Mouse (Mus musculus) lung, embryonic 15.5 days (tissue): ENCODE measurements around the gene Lrig1. TPM values are rescaled to one million over a fixed set of nuclear protein-coding genes. Genes with fewer than 3 reads are reported as not detected.

Experiments
- ATAC-seq: fragments of 200-750 bp; cut with Nextera tagmentation; 2 replicates; pipeline ENCODE4 v1.8.0; 2017; ENCODE audit warnings: moderate number of reproducible peaks, borderline replicate concordance; ENCODE audit not compliant: low FRiP score, low TSS enrichment; ENCODE audit errors: extremely low read depth
- H3K27ac ChIP-seq: fragments of 300-500 bp; sonication (generic); 2 replicates; pipeline ENCODE4 v1.5.1; 2015; ENCODE audit warnings: moderate library complexity, mild to moderate bottlenecking, inconsistent platforms
- H3K27me3 ChIP-seq: fragments of 300-500 bp; sonication (generic); 2 replicates; pipeline ENCODE4 v1.6.1; 2015; ENCODE audit warnings: inconsistent platforms
- H3K36me3 ChIP-seq: fragments of 300-500 bp; sonication (generic); 2 replicates; pipeline ENCODE4 v1.6.1; 2015; ENCODE audit warnings: inconsistent platforms
- H3K4me1 ChIP-seq: fragments of 300-500 bp; sonication (generic); 2 replicates; pipeline ENCODE4 v1.6.1; 2015; ENCODE audit warnings: inconsistent platforms
- H3K4me2 ChIP-seq: fragments of 300-500 bp; sonication (generic); 2 replicates; pipeline ENCODE4 v1.6.1; 2015; ENCODE audit warnings: inconsistent platforms, mild to moderate bottlenecking, moderate library complexity
- H3K4me3 ChIP-seq: fragments of 300-500 bp; sonication (generic); 2 replicates; pipeline ENCODE4 v1.5.1; 2015; ENCODE audit warnings: mild to moderate bottlenecking, inconsistent platforms
- H3K9ac ChIP-seq: fragments of 300-500 bp; sonication (generic); 2 replicates; pipeline ENCODE4 v1.6.1; 2015; ENCODE audit warnings: inconsistent platforms
- H3K9me3 ChIP-seq: fragments of 300-500 bp; sonication (generic); 2 replicates; pipeline ENCODE4 v1.6.1; 2016; ENCODE audit warnings: inconsistent platforms
- WGBS: fragments of 180-500 bp; shearing (Covaris S2); methylation state at CpG from one replicate; pipeline ENCODE4 v1.1.7; 2015; 5-methylcytosine and 5-hydroxymethylcytosine counted together
- polyA plus RNA-seq: library from polyadenylated mRNA; unstranded; fragments of >200 nt; fragmentation: Nextera tagmentation; extraction: Ambion mirVana; gene quantifications from 2 replicates; pipeline ENCODE4 v1.2.1, GENCODE M21; 2015

Gene Lrig1
- polyA plus RNA-seq, 1 experiment from 2014 or later = 9.0 TPM

DNA sequence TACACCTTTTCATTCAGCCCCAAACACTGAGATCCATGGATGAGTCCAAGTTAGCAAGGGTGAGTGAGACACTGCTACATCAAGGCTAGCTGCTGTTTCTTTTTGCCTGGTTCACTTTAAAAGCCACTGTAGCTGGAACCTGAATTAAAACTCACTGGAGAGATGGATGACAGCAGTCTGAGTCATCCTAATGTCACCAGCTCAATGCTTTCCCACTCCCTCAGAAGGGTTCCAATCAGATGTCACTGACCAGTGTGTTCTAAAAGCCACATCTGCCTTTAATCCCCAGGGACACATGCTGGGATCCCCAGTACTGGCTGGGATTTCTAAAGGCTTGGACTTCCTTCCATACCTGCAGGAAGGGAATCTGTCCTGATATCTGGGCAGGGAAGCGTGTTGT lies 57.9 kb downstream of the Lrig1 start:
- Histone ChIP-seq H3K27me3 (no peaks in the 10 kb centered on the region), H3K4me1 (peaks cover 34% of the 10 kb centered on the region), H3K9ac (no peak overlapping the region), H3K36me3 (no peaks in the 10 kb centered on the region), H3K27ac (no peak overlapping the region), H3K4me2 (no peak overlapping the region), H3K4me3 (no peak overlapping the region), H3K9me3 (no peaks in the 10 kb centered on the region)
- ATAC-seq = no peak
- 92% methylated on average over 1 of the region's 1 CpGs for WGBS

- H3K9ac ChIP-seq = no peak overlapping the region
- no peak overlapping the region for H3K4me2 ChIP-seq
- 28% methylated on average over 7 of the region's 7 CpGs for WGBS
- no peak for ATAC-seq
- H3K27me3 ChIP-seq = no peaks in the 10 kb centered on the region
- H3K36me3 ChIP-seq = no peaks in the 10 kb centered on the region
- H3K9me3 ChIP-seq = no peaks in the 10 kb centered on the region
- no peak overlapping the region for H3K4me3 ChIP-seq
- H3K27ac ChIP-seq = no peak overlapping the region
- peaks cover 41% of the 10 kb centered on the region for H3K4me1 ChIP-seq
Measured at GRCm38 (mm10) chr6:94640297-94640696, 59.7 kb downstream of the Lrig1 start.

GRCm38 (mm10) chr6:94637024-94637434 lies 62.9 kb downstream of the Lrig1 start:
- Histone ChIP-seq H3K4me1 (peaks cover 44% of the 10 kb centered on the region), H3K9me3 (no peaks in the 10 kb centered on the region), H3K27ac (no peak overlapping the region), H3K4me2 (no peak overlapping the region), H3K4me3 (no peak overlapping the region), H3K9ac (no peak overlapping the region), H3K36me3 (no peaks in the 10 kb centered on the region), H3K27me3 (no peaks in the 10 kb centered on the region)
- peak; percentile 70; the same call in 1 of the 2 replicates for ATAC-seq
- WGBS = 28% methylated on average over 5 of the region's 5 CpGs

- H3K36me3 ChIP-seq = no peaks in the 10 kb centered on the region
- no peaks in the 10 kb centered on the region for H3K9me3 ChIP-seq
- ATAC-seq = no peak
- peaks cover 52% of the 10 kb centered on the region for H3K4me1 ChIP-seq
- no peak overlapping the region for H3K4me2 ChIP-seq
- WGBS = 46% methylated on average over 1 of the region's 1 CpGs
- H3K27ac ChIP-seq = no peak overlapping the region
- no peaks in the 10 kb centered on the region for H3K27me3 ChIP-seq
- H3K9ac ChIP-seq = no peak overlapping the region
- no peak overlapping the region for H3K4me3 ChIP-seq
Measured at GRCm38 (mm10) chr6:94635343-94635742, 64.6 kb downstream of the Lrig1 start.

DNA sequence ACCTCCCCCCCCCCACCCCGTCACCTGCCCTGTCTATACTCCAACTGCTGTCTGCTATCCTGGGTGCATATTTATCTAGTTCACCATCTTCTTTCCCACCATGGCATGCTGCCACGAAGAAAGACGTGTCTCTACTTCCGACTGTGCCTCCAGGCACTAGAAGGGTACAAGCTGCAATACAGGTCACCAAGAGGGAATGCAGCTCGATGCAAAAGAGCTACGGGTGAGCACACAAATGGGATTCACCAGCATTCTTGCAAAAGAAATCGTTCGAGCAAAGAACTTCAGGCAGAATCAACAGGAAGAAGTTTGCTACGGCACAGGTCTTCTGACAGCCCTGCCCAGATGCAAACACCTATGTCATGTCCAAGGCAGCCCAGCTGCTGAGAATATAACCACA lies 65.2 kb downstream of the Lrig1 start:
- Histone ChIP-seq H3K9me3 (no peaks in the 10 kb centered on the region), H3K9ac (no peak overlapping the region), H3K36me3 (no peaks in the 10 kb centered on the region), H3K27me3 (no peaks in the 10 kb centered on the region), H3K4me1 (peaks cover 50% of the 10 kb centered on the region), H3K27ac (no peak overlapping the region), H3K4me3 (no peak overlapping the region), H3K4me2 (no peak overlapping the region)
- no peak for ATAC-seq
- 68% methylated on average over 9 of the region's 9 CpGs for WGBS

- Histone ChIP-seq H3K9ac (no peak overlapping the region), H3K27me3 (no peaks in the 10 kb centered on the region), H3K4me3 (no peak overlapping the region), H3K27ac (no peak overlapping the region), H3K9me3 (no peaks in the 10 kb centered on the region), H3K4me2 (no peak overlapping the region), H3K36me3 (no peaks in the 10 kb centered on the region), H3K4me1 (peaks cover 49% of the 10 kb centered on the region)
- ATAC-seq = no peak
- 80% methylated on average over 4 of the region's 4 CpGs for WGBS
Measured at GRCm38 (mm10) chr6:94634274-94634673, 65.7 kb downstream of the Lrig1 start.

DNA sequence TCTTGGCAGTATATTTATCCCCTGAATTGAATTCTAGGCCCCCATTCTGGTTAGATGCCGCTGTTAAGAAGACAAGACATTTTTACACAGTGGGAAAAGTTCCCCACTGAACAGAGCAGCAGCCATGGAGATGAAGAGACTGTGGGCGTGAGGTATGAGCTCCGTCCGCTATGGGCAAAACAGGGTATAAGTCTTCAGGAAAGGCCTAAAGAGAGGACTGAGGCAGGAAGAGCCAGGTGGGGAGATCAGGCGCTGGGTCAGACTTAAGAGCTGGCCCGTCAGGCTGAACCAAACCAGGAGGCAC lies 68.2 kb downstream of the Lrig1 start:
- 84% methylated on average over 6 of the region's 6 CpGs for WGBS
- no peak overlapping the region for H3K9ac ChIP-seq

GRCm38 (mm10) chr6:94631051-94631778 lies 68.7 kb downstream of the Lrig1 start:
- 63% methylated on average over 7 of the region's 7 CpGs for WGBS
- Histone ChIP-seq H3K4me2 (no peak overlapping the region), H3K27me3 (no peaks in the 10 kb centered on the region), H3K4me3 (no peak overlapping the region), H3K9me3 (no peaks in the 10 kb centered on the region), H3K27ac (peak overlapping the region; percentile 71), H3K9ac (no peak overlapping the region), H3K4me1 (peaks cover 32% of the 10 kb centered on the region), H3K36me3 (0 out of 2 replicates have a peak, but pooled peaks cover 4% of the 10 kb centered on the region)
- ATAC-seq = peak; percentile 68; the same call in 1 of the 2 replicates

More for the DNA sequence above, 68.2 kb downstream of the Lrig1 start:
- Histone ChIP-seq H3K4me1 (peaks cover 37% of the 10 kb centered on the region), H3K4me3 (no peak overlapping the region), H3K27me3 (no peaks in the 10 kb centered on the region), H3K9me3 (no peaks in the 10 kb centered on the region), H3K27ac (peak overlapping the region; percentile 71), H3K36me3 (0 out of 2 replicates have a peak, but pooled peaks cover under 1% of the 10 kb centered on the region), H3K4me2 (no peak overlapping the region)
- ATAC-seq = no peak

DNA sequence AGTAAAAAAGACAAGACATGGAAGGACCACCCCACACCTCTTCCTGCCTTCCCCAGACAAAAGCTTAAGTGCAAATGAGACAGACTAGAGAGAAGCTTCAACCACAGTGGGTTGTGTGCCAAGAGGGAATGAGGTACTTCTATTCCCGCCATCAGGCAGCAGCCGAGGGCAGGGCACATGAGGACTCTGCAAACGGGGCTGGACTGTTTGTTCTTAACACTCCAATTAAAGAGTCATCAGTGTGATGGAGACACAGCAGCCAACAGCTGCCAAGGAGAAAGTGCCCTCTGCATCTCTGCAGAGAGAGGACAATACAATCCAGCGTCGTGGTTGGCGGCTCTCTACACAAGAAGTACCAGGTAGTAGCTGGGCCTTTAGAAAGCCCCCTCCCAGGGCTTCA lies 71.2 kb downstream of the Lrig1 start:
- H3K27ac ChIP-seq = no peak overlapping the region
- H3K9me3 ChIP-seq = no peaks in the 10 kb centered on the region
- no peak overlapping the region for H3K4me3 ChIP-seq
- no peak overlapping the region for H3K4me2 ChIP-seq
- H3K4me1 ChIP-seq = peaks cover 22% of the 10 kb centered on the region
- H3K36me3 ChIP-seq = peaks cover 17% of the 10 kb centered on the region; the same call in 1 of the 2 replicates
- WGBS = 63% methylated on average over 6 of the region's 6 CpGs
- ATAC-seq = no peak
- no peaks in the 10 kb centered on the region for H3K27me3 ChIP-seq
- H3K9ac ChIP-seq = no peak overlapping the region

DNA sequence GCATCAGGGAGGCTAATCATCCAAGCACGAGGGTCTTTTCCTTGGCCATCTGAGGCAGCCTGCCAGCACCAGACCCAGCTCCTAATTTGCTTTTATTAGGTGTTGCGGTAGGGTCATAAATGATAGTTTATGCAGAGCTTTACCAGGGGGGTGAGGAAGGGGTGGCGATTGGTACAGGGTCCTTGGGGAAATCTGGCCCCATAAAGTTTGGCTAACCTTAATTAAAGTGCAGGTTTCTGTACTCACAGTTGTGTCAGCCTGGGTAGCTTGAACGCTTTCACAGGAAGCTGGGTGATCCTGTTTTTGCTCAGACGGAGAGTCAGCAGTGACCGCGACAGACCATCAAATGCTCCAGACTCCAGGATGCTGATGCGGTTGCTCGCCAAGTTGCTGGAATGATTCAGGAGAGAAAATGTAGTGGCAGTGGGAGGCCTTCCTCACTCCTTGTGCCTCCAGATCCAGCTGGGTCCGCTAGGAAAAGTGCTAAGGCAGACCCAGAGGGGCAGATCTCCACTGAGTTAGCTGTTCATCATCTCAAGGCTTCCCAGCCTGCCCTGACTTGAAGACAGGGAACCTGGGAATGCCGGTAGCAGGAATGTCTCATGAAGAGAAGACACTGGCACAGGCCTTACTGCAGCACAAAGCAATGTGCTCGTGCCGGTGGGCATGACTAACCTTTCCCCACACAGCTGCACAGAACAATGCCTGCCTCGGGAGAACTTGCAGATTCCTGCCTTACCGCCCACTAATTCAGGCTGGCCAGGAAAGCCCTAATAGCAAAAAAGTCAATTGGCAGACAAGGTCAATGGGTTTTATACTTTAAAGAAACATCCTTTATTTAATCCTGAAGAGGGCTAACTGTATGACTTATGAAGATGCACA lies 72.0 kb downstream of the Lrig1 start:
- Histone ChIP-seq H3K36me3 (peaks cover 17% of the 10 kb centered on the region; the same call in 1 of the 2 replicates), H3K27ac (no peak overlapping the region), H3K4me1 (peaks cover 22% of the 10 kb centered on the region), H3K27me3 (no peaks in the 10 kb centered on the region), H3K9ac (no peak overlapping the region), H3K4me3 (no peak overlapping the region), H3K4me2 (no peak overlapping the region), H3K9me3 (no peaks in the 10 kb centered on the region)
- WGBS = 70% methylated on average over 15 of the region's 15 CpGs
- ATAC-seq = no peak

DNA sequence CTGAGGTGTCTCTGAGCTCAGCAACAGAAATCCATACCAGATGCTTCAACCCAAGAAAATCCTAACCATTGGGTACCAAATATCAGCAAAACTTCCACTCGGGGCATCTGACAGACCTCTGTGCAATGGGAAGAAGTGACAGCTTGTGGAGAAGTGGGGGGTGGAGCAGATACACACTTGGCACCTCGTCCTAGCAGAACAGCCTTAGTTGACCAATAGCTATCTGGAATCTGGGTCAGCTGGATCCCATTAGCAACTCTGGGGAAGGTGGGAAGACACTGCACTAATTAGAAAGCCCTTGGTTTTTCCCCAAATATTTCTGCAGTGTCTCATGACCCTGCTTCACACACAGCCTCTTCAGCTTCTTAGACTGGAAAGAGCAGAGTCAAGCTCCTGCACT lies 73.2 kb downstream of the Lrig1 start:
- 55% methylated on average over 2 of the region's 2 CpGs for WGBS
- H3K36me3 ChIP-seq = peaks cover 24% of the 10 kb centered on the region

DNA sequence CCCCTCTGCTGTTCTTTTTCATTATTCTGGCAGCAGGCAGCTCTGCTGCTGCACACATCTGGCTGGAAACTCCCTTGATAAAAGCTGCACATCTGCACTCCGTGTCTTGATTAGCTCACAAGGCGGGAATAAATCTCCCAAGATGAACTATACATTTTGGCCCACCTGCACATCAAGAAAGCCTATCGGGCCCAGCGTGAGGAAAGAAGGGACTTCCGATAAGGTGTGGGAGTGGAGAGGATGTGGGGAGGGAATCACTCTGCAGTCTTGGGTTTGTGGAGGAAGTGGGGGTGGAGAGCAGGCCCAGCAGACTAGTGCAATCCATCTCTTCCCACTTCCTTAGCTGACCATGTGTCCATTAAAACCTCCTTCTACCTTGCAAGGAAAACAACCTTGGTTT lies 74.1 kb downstream of the Lrig1 start:
- Histone ChIP-seq H3K9ac (no peak overlapping the region), H3K4me1 (peaks cover 11% of the 10 kb centered on the region), H3K27ac (no peak overlapping the region), H3K4me3 (no peak overlapping the region), H3K9me3 (no peaks in the 10 kb centered on the region), H3K27me3 (no peaks in the 10 kb centered on the region), H3K4me2 (no peak overlapping the region), H3K36me3 (peaks cover 27% of the 10 kb centered on the region)
- no peak for ATAC-seq
- WGBS = 59% methylated on average over 5 of the region's 5 CpGs

More for the DNA sequence above, 73.2 kb downstream of the Lrig1 start:
- no peaks in the 10 kb centered on the region for H3K27me3 ChIP-seq
- H3K4me1 ChIP-seq = peaks cover 19% of the 10 kb centered on the region
- H3K27ac ChIP-seq = no peak overlapping the region
- no peak for ATAC-seq
- H3K4me3 ChIP-seq = no peak overlapping the region
- no peak overlapping the region for H3K4me2 ChIP-seq
- H3K9me3 ChIP-seq = no peaks in the 10 kb centered on the region
- no peak overlapping the region for H3K9ac ChIP-seq
